In the genomic region with DNA sequence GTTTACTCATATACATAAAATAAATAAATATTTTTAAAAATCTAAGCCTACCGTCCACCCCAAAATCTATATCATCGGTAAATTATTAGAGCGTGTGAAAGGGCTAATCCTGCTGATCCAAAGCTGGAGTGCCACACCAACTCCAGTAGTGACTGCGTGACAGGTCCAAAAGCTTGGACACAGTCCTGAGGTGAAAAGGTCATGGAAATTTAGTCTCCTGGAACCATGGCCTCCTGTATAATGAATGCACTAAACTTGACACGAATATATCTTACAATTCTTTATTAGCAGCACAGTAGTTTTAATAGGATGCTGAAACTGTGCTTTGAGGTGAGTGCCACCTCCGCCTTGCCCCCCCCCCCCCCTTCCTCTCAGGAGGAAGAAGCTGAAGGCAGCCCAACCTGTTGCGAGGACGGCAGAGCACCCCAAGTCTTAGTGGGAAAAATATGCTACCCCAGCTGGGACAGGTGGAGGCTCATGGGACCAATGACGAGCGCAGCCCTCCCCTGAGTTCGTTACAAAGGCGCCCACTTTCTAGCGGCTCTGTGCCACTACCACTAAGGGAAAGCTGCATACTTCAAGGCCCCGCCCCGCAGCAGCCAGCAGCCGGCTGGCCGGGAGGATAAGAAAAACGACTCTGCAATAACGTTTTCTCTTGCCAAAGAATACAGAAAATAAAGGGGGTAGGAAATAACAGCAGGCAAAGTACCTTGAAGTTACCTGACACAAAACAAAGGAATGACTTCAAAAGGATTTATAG, we compare ENCODE assay signal across 9 mouse cellular contexts. TPM values are rescaled to one million over a fixed set of nuclear protein-coding genes. Genes with fewer than 3 reads are reported as not detected.
DNase-seq lines count a peak whose midpoint lies in the region; ATAC-seq and TF ChIP-seq lines count a peak whose summit lies in the region.
"Had no signal": no experiment of that assay in that cellular context is flagged by ENCODE, and none has a peak within 500 bp of the region (broad histone marks: within the 10 kb centered on the region; RNA-seq: fewer than 3 reads in every experiment).

No protein-coding gene starts in this region.

- no peaks in the 10 kb centered on the region for H3K36me3 ChIP-seq in embryonic facial prominence, embryonic 13.5 days
- no peaks in the 10 kb centered on the region for H3K36me3 ChIP-seq in hindbrain, embryonic 16.5 days (ENCODE audit: control insufficient read depth, insufficient read depth, low read length)
- no peaks in the 10 kb centered on the region for H3K36me3 ChIP-seq in liver, embryonic 14.5 days (replicated peaks; ENCODE audit: control insufficient read depth, insufficient read depth, low read depth)
- no peaks in the 10 kb centered on the region for H3K36me3 ChIP-seq in neural tube, embryonic 13.5 days

- peak overlapping the region; percentile 26 for H3K4me3 ChIP-seq in embryonic facial prominence, embryonic 13.5 days
- H3K4me3 ChIP-seq in hindbrain, embryonic 16.5 days (ENCODE audit: low read length): peak overlapping the region; percentile 28
- H3K4me3 ChIP-seq in liver, embryonic 14.5 days (ENCODE audit: insufficient read depth in 1 of 2, low read depth in 2 of 2, low read length in 2 of 2): peak overlapping the region; percentile 40 to 42
- peak overlapping the region; percentile 8; the same call in 1 of the 2 replicates for H3K4me3 ChIP-seq in neural tube, embryonic 13.5 days

- ATAC-seq in embryonic facial prominence, embryonic 13.5 days (ENCODE audit: insufficient number of reproducible peaks, insufficient read depth, low FRiP score, low TSS enrichment, low read depth): peak; percentile 57; the same call in 1 of the 2 replicates
- peak; percentile 54; the same call in 1 of the 2 replicates for ATAC-seq in hindbrain, embryonic 16.5 days
- ATAC-seq in liver, embryonic 14.5 days (ENCODE audit: insufficient read depth): peak; percentile 76
- no peak for ATAC-seq in neural tube, embryonic 13.5 days (ENCODE audit: low read depth)

- DNase-seq in adrenal gland, postnatal 14 days: peak; percentile 24
- DNase-seq in adrenal gland, postnatal 4 days (ENCODE audit: low spot score in 2 of 2): no peak
- DNase-seq in liver, embryonic 14.5 days (ENCODE audit: low read depth in 3 of 3, low spot score in 3 of 3): peak; percentile 62 to 65 (median 65)
- no peak for DNase-seq in adipocyte (ENCODE audit: low spot score)
- DNase-seq in urinary bladder, postnatal 36 days (ENCODE audit: low spot score in 2 of 2): no peak

- H3K4me2 ChIP-seq in embryonic facial prominence, embryonic 13.5 days: peak overlapping the region; percentile 55
- peak overlapping the region; percentile 61 for H3K4me2 ChIP-seq in hindbrain, embryonic 16.5 days (ENCODE audit: low read length)
- peak overlapping the region; percentile 69 for H3K4me2 ChIP-seq in liver, embryonic 14.5 days (ENCODE audit: low read depth)
- H3K4me2 ChIP-seq in neural tube, embryonic 13.5 days: peak overlapping the region; percentile 49

- peaks cover 8% of the 10 kb centered on the region for H3K27me3 ChIP-seq in embryonic facial prominence, embryonic 13.5 days
- no peaks in the 10 kb centered on the region for H3K27me3 ChIP-seq in hindbrain, embryonic 16.5 days (replicated peaks; ENCODE audit: control insufficient read depth, insufficient read depth, low read length)
- H3K27me3 ChIP-seq in liver, embryonic 14.5 days (ENCODE audit: control insufficient read depth, insufficient read depth, low read length): no peaks in the 10 kb centered on the region
- no peaks in the 10 kb centered on the region; the same call in 1 of the 2 replicates for H3K27me3 ChIP-seq in neural tube, embryonic 13.5 days

- no peak for TF ChIP-seq CTCF in liver, embryonic 14.5 days (IDR thresholded peaks at IDR 0.05; ENCODE audit: low read depth)

- no peak overlapping the region for H3K27ac ChIP-seq in embryonic facial prominence, embryonic 13.5 days
- H3K27ac ChIP-seq in hindbrain, embryonic 16.5 days (ENCODE audit: low read depth, low read length): no peak overlapping the region
- H3K27ac ChIP-seq in liver, embryonic 14.5 days: peak overlapping the region; percentile 52
- H3K27ac ChIP-seq in neural tube, embryonic 13.5 days (replicated peaks): no peak overlapping the region

- H3K9me3 ChIP-seq in embryonic facial prominence, embryonic 13.5 days: no peaks in the 10 kb centered on the region
- no peaks in the 10 kb centered on the region for H3K9me3 ChIP-seq in hindbrain, embryonic 16.5 days (ENCODE audit: control insufficient read depth, low read length)
- H3K9me3 ChIP-seq in liver, embryonic 14.5 days (ENCODE audit: control insufficient read depth, low read length): no peaks in the 10 kb centered on the region
- no peaks in the 10 kb centered on the region for H3K9me3 ChIP-seq in neural tube, embryonic 13.5 days

- peak; percentile 82 for TF ChIP-seq EP300 in liver, embryonic 14.5 days (IDR thresholded peaks at IDR 0.05; ENCODE audit: low read depth)

- peaks cover 11% of the 10 kb centered on the region; the same call in 1 of the 2 replicates for H3K4me1 ChIP-seq in embryonic facial prominence, embryonic 13.5 days
- no peaks in the 10 kb centered on the region for H3K4me1 ChIP-seq in hindbrain, embryonic 16.5 days (ENCODE audit: control insufficient read depth, insufficient read depth, low read depth, low read length)
- H3K4me1 ChIP-seq in liver, embryonic 14.5 days (replicated peaks; ENCODE audit: control insufficient read depth in 2 of 2, insufficient read depth in 2 of 2, low read length in 1 of 2): peaks cover 31 to 60% of the 10 kb centered on the region in 2 experiments
- peaks cover 13% of the 10 kb centered on the region for H3K4me1 ChIP-seq in neural tube, embryonic 13.5 days (replicated peaks)

- WGBS in embryonic facial prominence, embryonic 13.5 days: 22% methylated on average over 19 of the region's 19 CpGs
- 22% methylated on average over 19 of the region's 19 CpGs for WGBS in hindbrain, embryonic 16.5 days
- WGBS in liver, embryonic 14.5 days (ENCODE audit: insufficient replicate concordance): 14% methylated on average over 19 of the region's 19 CpGs
- WGBS in neural tube, embryonic 13.5 days: 21% methylated on average over 19 of the region's 19 CpGs

- no peak overlapping the region for H3K9ac ChIP-seq in embryonic facial prominence, embryonic 13.5 days
- H3K9ac ChIP-seq in hindbrain, embryonic 16.5 days (ENCODE audit: low read depth, low read length): no peak overlapping the region; the same call in 1 of the 2 replicates
- H3K9ac ChIP-seq in liver, embryonic 14.5 days (replicated peaks): peak overlapping the region; percentile 68
- 0 out of 2 replicates have a peak overlapping the region, but pooled peaks have one; percentile 31 for H3K9ac ChIP-seq in neural tube, embryonic 13.5 days

RNA-seq across cellular contexts. Expression of a gene that starts 4.6 kb away (rescaled TPM):
- 2.7 and 20.3 TPM in 2 replicates for total RNA-seq in adrenal gland, postnatal 14 days (2021)
- 1 to 10 TPM; 3.8 to 5.8 TPM for total RNA-seq in adrenal gland, postnatal 4 days (2021)
- 0.18 TPM in 1 of 2 replicates, not detected in the other for polyA plus RNA-seq in embryonic facial prominence, embryonic 13.5 days (2015; fragmentation: Nextera tagmentation; extraction: Ambion mirVana)
- not detected in 2 replicates for polyA plus RNA-seq in hindbrain, embryonic 16.5 days (2015; fragmentation: Nextera tagmentation; extraction: Ambion mirVana)
- 0.73 and 1.2 TPM in 2 replicates for polyA plus RNA-seq in liver, embryonic 14.5 days (2012; rRNA removed)
- polyA plus RNA-seq in liver, embryonic 14.5 days (2014; fragmentation: Nextera tagmentation; extraction: Ambion mirVana): 0.11 and 0.61 TPM in 2 replicates
- polyA plus RNA-seq in neural tube, embryonic 13.5 days (2015; fragmentation: Nextera tagmentation; extraction: Ambion mirVana): not detected in 2 replicates
- total RNA-seq: heart, postnatal 14 days had no signal

RNA-seq across cellular contexts. Expression of a gene that starts 28.1 kb away (rescaled TPM):
- total RNA-seq in adrenal gland, postnatal 14 days (2021): 0.30 and 10.4 TPM in 2 replicates
- total RNA-seq in adrenal gland, postnatal 4 days (2021): 1 to 10 TPM in 1 of 2 experiments, under 1 TPM in 1; 0.50 to 2.0 TPM
- 0.21 TPM in 1 of 2 replicates, not detected in the other for polyA plus RNA-seq in embryonic facial prominence, embryonic 13.5 days (2015; fragmentation: Nextera tagmentation; extraction: Ambion mirVana)
- polyA plus RNA-seq in hindbrain, embryonic 16.5 days (2015; fragmentation: Nextera tagmentation; extraction: Ambion mirVana): not detected in 2 replicates
- 0.39 and 0.47 TPM in 2 replicates for polyA plus RNA-seq in liver, embryonic 14.5 days (2012; rRNA removed)
- 0.86 and 1.0 TPM in 2 replicates for polyA plus RNA-seq in liver, embryonic 14.5 days (2014; fragmentation: Nextera tagmentation; extraction: Ambion mirVana)
- 0.23 TPM in 1 of 2 replicates, not detected in the other for polyA plus RNA-seq in neural tube, embryonic 13.5 days (2015; fragmentation: Nextera tagmentation; extraction: Ambion mirVana)
- total RNA-seq: heart, postnatal 14 days had no signal

RNA-seq across cellular contexts. Expression of a gene that starts 42.6 kb away (rescaled TPM):
- 45.5 and 50.0 TPM in 2 replicates for total RNA-seq in adrenal gland, postnatal 14 days (2021)
- total RNA-seq in adrenal gland, postnatal 4 days (2021): 10 to 100 TPM; 47.8 to 48.6 TPM
- 84.8 and 89.9 TPM in 2 replicates for polyA plus RNA-seq in embryonic facial prominence, embryonic 13.5 days (2015; fragmentation: Nextera tagmentation; extraction: Ambion mirVana)
- polyA plus RNA-seq in hindbrain, embryonic 16.5 days (2015; fragmentation: Nextera tagmentation; extraction: Ambion mirVana): 74.3 and 76.5 TPM in 2 replicates
- 11.7 and 16.6 TPM in 2 replicates for polyA plus RNA-seq in liver, embryonic 14.5 days (2012; rRNA removed)
- polyA plus RNA-seq in liver, embryonic 14.5 days (2014; fragmentation: Nextera tagmentation; extraction: Ambion mirVana): 55.7 TPM in 2 replicates
- polyA plus RNA-seq in neural tube, embryonic 13.5 days (2015; fragmentation: Nextera tagmentation; extraction: Ambion mirVana): 83.3 and 84.1 TPM in 2 replicates

RNA-seq across cellular contexts. Expression of a gene that starts 42.7 kb away (rescaled TPM):
- 7.9 and 8.4 TPM in 2 replicates for total RNA-seq in adrenal gland, postnatal 14 days (2021)
- 1 to 10 TPM; 8.9 to 9.4 TPM for total RNA-seq in adrenal gland, postnatal 4 days (2021)
- 10.7 and 11.8 TPM in 2 replicates for polyA plus RNA-seq in embryonic facial prominence, embryonic 13.5 days (2015; fragmentation: Nextera tagmentation; extraction: Ambion mirVana)
- polyA plus RNA-seq in hindbrain, embryonic 16.5 days (2015; fragmentation: Nextera tagmentation; extraction: Ambion mirVana): 12.2 and 12.4 TPM in 2 replicates
- polyA plus RNA-seq in liver, embryonic 14.5 days (2012; rRNA removed): 0.88 and 1.5 TPM in 2 replicates
- polyA plus RNA-seq in liver, embryonic 14.5 days (2014; fragmentation: Nextera tagmentation; extraction: Ambion mirVana): 2.6 and 3.5 TPM in 2 replicates
- polyA plus RNA-seq in neural tube, embryonic 13.5 days (2015; fragmentation: Nextera tagmentation; extraction: Ambion mirVana): 11.1 and 13.0 TPM in 2 replicates

Comparison
In these comparisons a context has a peak if more than half of its experiments do, and no peak if none do; other contexts are left out.
1. DNase-seq: peak in adrenal gland, postnatal 14 days (single experiment) and liver, embryonic 14.5 days (3 of 3); none in adrenal gland, postnatal 4 days (0 of 2), adipocyte (single experiment) and urinary bladder, postnatal 36 days (0 of 2).
2. H3K9ac ChIP-seq: peak in liver, embryonic 14.5 days (single experiment) and neural tube, embryonic 13.5 days (single experiment); none in embryonic facial prominence, embryonic 13.5 days (single experiment) and hindbrain, embryonic 16.5 days (single experiment).
3. Peak in every context shown above with its lines, with median percentiles within 50 percentile points of each other: H3K4me2 ChIP-seq and H3K4me3 ChIP-seq.